Mouse (Mus musculus): Measurements from ENCODE around the gene Gm21996. TPM values are rescaled to one million over a fixed set of nuclear protein-coding genes. Genes with fewer than 3 reads are reported as not detected.
"Not testable (repeated sequence)": the region's sequence is repeated elsewhere in the genome, so short reads cannot be mapped to it uniquely, and the experiment has no call there.

The Gm21996 gene
- not detected for total RNA-seq (2021)

GRCm38 (mm10) chrY:89745432-89745831 is at the start of gene Gm21996:
Gm21996 (minus strand) TSS chrY:89745532.
- not testable (repeated sequence) for DNase-seq (ENCODE audit: extremely low spot score in 1 of 2, low spot score in 1 of 2)

Data from layer of hippocampus, postnatal 25 days (tissue).